Mouse (Mus musculus) midbrain, embryonic 10.5 days (tissue): ENCODE measurements at regions not wholly inside any gene's neighbourhood (a gene's known extent, or its start where the extent isn't known, plus 50 kb on each side); places are given as distances from the start of the nearest gene placed in this dataset.
"Not testable (repeated sequence)": the region's sequence is repeated elsewhere in the genome, so short reads cannot be mapped to it uniquely, and the experiment has no call there.

Source experiments
- DNase-seq: peaks from one replicate; pipeline ENCODE4 v3.0.0-alpha.2; 2017; ENCODE audit warnings: low spot score
- H3K27ac ChIP-seq: fragments of 300-500 bp; sonication (generic); replicated peaks from 2 replicates; pipeline ENCODE4 v1.5.1; 2016; ENCODE audit warnings: mild to moderate bottlenecking
- H3K27me3 ChIP-seq: fragments of 300-500 bp; sonication (generic); 2 replicates; pipeline ENCODE4 v1.6.1; 2016; ENCODE audit warnings: low read depth, mild to moderate bottlenecking; ENCODE audit not compliant: poor library complexity, severe bottlenecking
- H3K36me3 ChIP-seq: fragments of 300-500 bp; sonication (generic); 2 replicates; pipeline ENCODE4 v1.6.1; 2016; ENCODE audit warnings: mild to moderate bottlenecking, moderate library complexity
- H3K4me1 ChIP-seq: fragments of 300-500 bp; sonication (generic); 2 replicates; pipeline ENCODE4 v1.6.1; 2016
- H3K4me3 ChIP-seq: fragments of 300-500 bp; sonication (generic); 2 replicates; pipeline ENCODE4 v1.5.1; 2016; ENCODE audit warnings: mild to moderate bottlenecking, moderate library complexity
- H3K9me3 ChIP-seq: fragments of 300-500 bp; sonication (generic); replicated peaks from 2 replicates; pipeline ENCODE4 v1.6.1; 2016; ENCODE audit warnings: mild to moderate bottlenecking
- WGBS: fragments of 180-500 bp; shearing (Covaris S2); methylation state at CpG from one replicate; pipeline ENCODE4 v1.1.7; 2016; 5-methylcytosine and 5-hydroxymethylcytosine counted together

GRCm38 (mm10) chr12:27932382-27933140 is 590.2 kb upstream of the Sox11 start:
- no peaks in the 10 kb centered on the region for H3K36me3 ChIP-seq
- peak; percentile 12 for DNase-seq
- no peaks in the 10 kb centered on the region for H3K9me3 ChIP-seq
- 38% methylated on average over 7 of the region's 7 CpGs for WGBS
- H3K4me1 ChIP-seq: peaks cover 22% of the 10 kb centered on the region
- H3K4me3 ChIP-seq: no peak overlapping the region
- peak overlapping the region; percentile 65; the same call in 1 of the 2 replicates for H3K27ac ChIP-seq
- no peaks in the 10 kb centered on the region for H3K27me3 ChIP-seq

- Histone ChIP-seq H3K27ac (no peak overlapping the region), H3K4me1 (peaks cover 22% of the 10 kb centered on the region), H3K36me3 (no peaks in the 10 kb centered on the region), H3K9me3 (no peaks in the 10 kb centered on the region), H3K27me3 (no peaks in the 10 kb centered on the region), H3K4me3 (no peak overlapping the region)
- no peak for DNase-seq
- WGBS: 73% methylated on average over 11 of the region's 11 CpGs
These were observed 586.1 kb upstream of the Sox11 start for GRCm38 (mm10) chr12:27928366-27928963.

- Histone ChIP-seq H3K27me3 (no peaks in the 10 kb centered on the region), H3K9me3 (no peaks in the 10 kb centered on the region), H3K4me1 (peaks cover 6% of the 10 kb centered on the region), H3K27ac (no peak overlapping the region), H3K4me3 (no peak overlapping the region), H3K36me3 (no peaks in the 10 kb centered on the region)
- 88% methylated on average over 6 of the region's 6 CpGs for WGBS
- DNase-seq: no peak
These were observed 584.4 kb upstream of the Sox11 start for GRCm38 (mm10) chr12:27926730-27927129.

- Histone ChIP-seq H3K27ac (no peak overlapping the region), H3K9me3 (no peaks in the 10 kb centered on the region), H3K4me3 (no peak overlapping the region), H3K27me3 (no peaks in the 10 kb centered on the region), H3K4me1 (no peaks in the 10 kb centered on the region), H3K36me3 (no peaks in the 10 kb centered on the region)
- WGBS: 76% methylated on average over 1 of the region's 1 CpGs
- no peak for DNase-seq
These were observed 578.2 kb upstream of the Sox11 start for GRCm38 (mm10) chr12:27920607-27921006.

GRCm38 (mm10) chr12:27916401-27916920 is 574.1 kb upstream of the Sox11 start:
- WGBS: 94% methylated on average over 3 of the region's 3 CpGs
- no peaks in the 10 kb centered on the region for H3K27me3 ChIP-seq
- H3K4me1 ChIP-seq: no peaks in the 10 kb centered on the region
- no peaks in the 10 kb centered on the region for H3K36me3 ChIP-seq
- H3K9me3 ChIP-seq: no peaks in the 10 kb centered on the region
- H3K4me3 ChIP-seq: no peak overlapping the region
- no peak overlapping the region for H3K27ac ChIP-seq
- no peak for DNase-seq

- no peaks in the 10 kb centered on the region for H3K4me1 ChIP-seq
- WGBS: 87% methylated on average over 5 of the region's 5 CpGs
- no peak overlapping the region for H3K4me3 ChIP-seq
- no peak overlapping the region for H3K27ac ChIP-seq
- no peaks in the 10 kb centered on the region for H3K9me3 ChIP-seq
- no peak for DNase-seq
- H3K27me3 ChIP-seq: no peaks in the 10 kb centered on the region
- H3K36me3 ChIP-seq: no peaks in the 10 kb centered on the region
These were observed 567.2 kb upstream of the Sox11 start for GRCm38 (mm10) chr12:27909417-27910100.

- H3K4me1 ChIP-seq, DNase-seq, H3K36me3 ChIP-seq, H3K27me3 ChIP-seq, H3K27ac ChIP-seq, H3K9me3 ChIP-seq, H3K4me3 ChIP-seq: not testable (repeated sequence)
These were observed 554.3 kb upstream of the Sox11 start for GRCm38 (mm10) chr12:27896682-27897081.

- H3K27ac ChIP-seq: no peak overlapping the region
- H3K9me3 ChIP-seq: no peaks in the 10 kb centered on the region
- WGBS: 82% methylated on average over 4 of the region's 4 CpGs
- H3K4me3 ChIP-seq: no peak overlapping the region
- DNase-seq: no peak
- no peaks in the 10 kb centered on the region for H3K36me3 ChIP-seq
- H3K27me3 ChIP-seq: no peaks in the 10 kb centered on the region
- no peaks in the 10 kb centered on the region for H3K4me1 ChIP-seq
These were observed 539.3 kb upstream of the Sox11 start for GRCm38 (mm10) chr12:27881720-27882119.

GRCm38 (mm10) chr12:27866421-27866820 is 524.0 kb upstream of the Sox11 start:
- no peak for DNase-seq
- WGBS: 84% methylated on average over 1 of the region's 1 CpGs
- Histone ChIP-seq H3K27ac (no peak overlapping the region), H3K9me3 (no peaks in the 10 kb centered on the region), H3K27me3 (no peaks in the 10 kb centered on the region), H3K4me1 (no peaks in the 10 kb centered on the region), H3K36me3 (no peaks in the 10 kb centered on the region), H3K4me3 (no peak overlapping the region)

- DNase-seq: no peak
- H3K4me3 ChIP-seq: no peak overlapping the region
- WGBS: 98% methylated on average over 3 of the region's 3 CpGs
These were observed 507.2 kb upstream of the Sox11 start for GRCm38 (mm10) chr12:27849537-27849936.

GRCm38 (mm10) chr12:27849099-27849498 is 506.7 kb upstream of the Sox11 start:
- Histone ChIP-seq H3K4me1 (no peaks in the 10 kb centered on the region), H3K4me3 (no peak overlapping the region), H3K27ac (no peak overlapping the region), H3K9me3 (no peaks in the 10 kb centered on the region), H3K27me3 (no peaks in the 10 kb centered on the region), H3K36me3 (no peaks in the 10 kb centered on the region)
- no peak for DNase-seq
- 68% methylated on average over 3 of the region's 3 CpGs for WGBS

More at GRCm38 (mm10) chr12:27849537-27849936, 507.2 kb upstream of the Sox11 start:
- H3K27me3 ChIP-seq: no peaks in the 10 kb centered on the region
- H3K4me1 ChIP-seq: no peaks in the 10 kb centered on the region
- H3K27ac ChIP-seq: no peak overlapping the region
- H3K36me3 ChIP-seq: no peaks in the 10 kb centered on the region
- H3K9me3 ChIP-seq: no peaks in the 10 kb centered on the region

GRCm38 (mm10) chr12:27848141-27848540 is 505.8 kb upstream of the Sox11 start:
- Histone ChIP-seq H3K27me3 (no peaks in the 10 kb centered on the region), H3K27ac (no peak overlapping the region), H3K4me3 (no peak overlapping the region), H3K36me3 (no peaks in the 10 kb centered on the region), H3K9me3 (no peaks in the 10 kb centered on the region), H3K4me1 (no peaks in the 10 kb centered on the region)
- WGBS: 65% methylated on average over 5 of the region's 5 CpGs
- DNase-seq: no peak

GRCm38 (mm10) chr12:27847397-27847796 is 505.0 kb upstream of the Sox11 start:
- Histone ChIP-seq H3K9me3 (no peaks in the 10 kb centered on the region), H3K27me3 (no peaks in the 10 kb centered on the region), H3K27ac (no peak overlapping the region), H3K36me3 (no peaks in the 10 kb centered on the region), H3K4me3 (no peak overlapping the region), H3K4me1 (no peaks in the 10 kb centered on the region)
- no peak for DNase-seq
- 71% methylated on average over 10 of the region's 10 CpGs for WGBS
